Mouse (Mus musculus) heart, adult 2 months (tissue): ENCODE results near the gene Mtmr11.
A peak's percentile ranks its signal among the peaks of the same experiment; 100 is the strongest.

Source experiments
- EP300 ChIP-seq: fragments of 200-500 bp; IDR thresholded peaks from 2 replicates; pipeline ENCODE4 v1.6.1; 2011; ENCODE audit warnings: low read depth, low read length, control low read depth; ENCODE audit not compliant: insufficient read depth
- POLR2A ChIP-seq: fragments of 200-500 bp; IDR thresholded peaks from 2 replicates; pipeline ENCODE4 v1.6.1; 2011; ENCODE audit warnings: mild to moderate bottlenecking, low read depth, low read length, control low read depth; ENCODE audit not compliant: insufficient read depth

DNA sequence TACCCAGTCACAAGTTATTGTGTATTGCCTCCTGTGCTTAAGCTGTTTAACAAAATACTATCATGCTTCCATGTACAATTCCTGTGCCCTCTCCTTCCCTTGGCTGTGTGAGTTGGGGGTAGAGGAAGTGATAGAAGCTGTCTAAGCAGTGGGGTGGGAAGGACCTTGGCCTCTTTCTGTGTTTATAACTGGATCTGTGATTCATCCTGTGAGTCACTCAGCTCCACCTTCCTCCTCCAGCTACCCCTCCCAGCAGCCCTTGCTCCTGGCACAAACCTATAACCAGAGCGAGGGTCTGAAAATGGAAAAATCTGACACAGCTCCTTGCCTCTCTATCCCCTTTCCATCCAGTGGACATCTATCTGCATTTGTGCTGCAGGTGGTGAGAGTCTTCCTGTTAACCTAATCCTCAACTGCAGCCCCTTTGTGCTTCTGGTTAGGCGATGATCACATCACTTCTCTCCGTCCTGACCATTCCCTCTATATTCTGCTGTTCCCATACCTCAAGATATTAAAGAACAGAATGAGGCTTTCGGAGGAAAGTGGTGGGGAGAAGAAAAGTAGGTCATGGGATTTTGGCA lies 1.5 kb upstream of the Mtmr11 start:
- 0 out of 2 replicates have a peak, but pooled peaks have one; percentile 42 for TF ChIP-seq EP300
- peak; percentile 60 for TF ChIP-seq POLR2A
